Mouse (Mus musculus) heart, adult 11 months (tissue): ENCODE measurements at regions not wholly inside any gene's neighbourhood (a gene's known extent, or its start where the extent isn't known, plus 50 kb on each side); places are given as distances from the start of the nearest gene placed in this dataset.
"Not testable (repeated sequence)": the region's sequence is repeated elsewhere in the genome, so short reads cannot be mapped to it uniquely, and the experiment has no call there.

Source experiments
- DNase-seq: peaks from one replicate; pipeline ENCODE4 v3.0.0; 2022

DNA sequence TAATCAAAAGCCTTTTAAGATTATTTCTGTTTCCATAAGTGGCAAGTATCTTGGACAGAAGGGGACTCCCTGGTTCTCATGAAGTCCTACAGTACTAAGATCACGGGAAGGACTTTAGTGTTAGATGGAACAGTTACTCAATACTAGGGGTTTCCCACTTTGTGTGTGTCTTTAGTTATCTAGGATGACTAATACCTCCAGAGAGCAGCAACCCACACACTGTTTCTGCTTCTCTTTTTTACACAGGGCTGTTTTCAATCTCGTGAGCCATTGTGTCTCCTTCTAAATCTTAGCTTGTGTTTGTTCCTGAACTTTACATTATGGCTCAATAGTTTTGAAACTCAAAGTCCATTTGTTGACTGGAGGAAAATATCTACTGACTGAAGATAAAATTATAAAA is 496.5 kb upstream of the Impg1 start:
- DNase-seq, result no peak

DNA sequence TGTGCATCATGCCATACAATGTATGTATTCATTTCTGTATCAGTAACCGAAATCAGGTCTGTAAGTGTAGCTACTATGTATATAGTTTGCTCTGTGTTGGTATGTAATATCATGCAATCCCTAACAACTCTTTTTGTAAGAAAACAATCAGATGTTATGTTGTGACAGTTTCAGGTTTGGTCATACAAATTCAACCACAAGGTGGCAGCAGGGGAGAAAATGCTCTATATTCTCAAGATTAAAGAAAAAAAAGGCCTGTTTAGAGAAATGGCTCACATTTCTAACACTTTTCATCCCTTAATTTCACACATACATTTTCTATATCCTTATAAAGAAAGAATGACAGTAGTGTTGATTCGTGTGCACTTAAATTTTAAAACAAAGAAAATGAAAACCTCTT is 477.7 kb upstream of the Impg1 start:
- DNase-seq, result no peak

DNA sequence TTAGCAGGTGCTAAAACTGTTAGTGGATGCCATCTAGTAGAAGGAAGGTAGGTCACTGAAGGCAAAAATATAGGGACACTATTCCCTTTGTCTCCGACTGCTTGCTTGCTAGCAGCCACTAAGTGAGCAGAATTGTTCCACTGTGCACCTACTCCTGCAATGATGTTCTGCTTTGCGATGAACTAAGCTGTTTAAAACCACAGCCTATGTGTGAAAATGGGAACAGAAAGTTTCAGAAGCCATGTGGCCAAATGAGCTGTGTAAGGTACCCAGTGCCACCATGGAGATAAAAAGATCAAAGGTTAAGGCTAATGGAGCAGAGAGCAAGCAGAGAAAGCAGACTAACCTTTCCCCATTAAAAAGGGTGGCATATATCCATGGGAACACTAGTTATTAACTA is 476.1 kb upstream of the Impg1 start:
- DNase-seq, result no peak

DNA sequence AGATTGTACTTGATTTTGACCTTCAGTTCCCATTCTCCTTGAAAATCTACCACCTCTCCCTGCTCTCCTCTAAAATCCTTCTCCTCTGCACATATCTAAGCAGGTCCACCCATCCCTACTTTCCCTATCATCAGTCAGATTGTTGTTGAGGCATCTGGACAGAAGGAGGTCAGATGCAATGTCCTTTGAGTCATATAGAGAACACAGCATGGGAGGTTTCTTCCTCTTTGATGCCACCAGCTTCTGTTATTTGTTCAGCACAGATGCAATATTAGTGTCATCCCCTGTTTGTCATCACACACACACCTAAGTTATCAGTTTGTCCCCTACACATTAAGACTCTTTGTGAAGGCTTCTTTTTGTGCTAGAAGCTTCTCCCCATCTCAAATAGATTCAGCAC is 473.0 kb upstream of the Impg1 start:
- no peak for DNase-seq

DNA sequence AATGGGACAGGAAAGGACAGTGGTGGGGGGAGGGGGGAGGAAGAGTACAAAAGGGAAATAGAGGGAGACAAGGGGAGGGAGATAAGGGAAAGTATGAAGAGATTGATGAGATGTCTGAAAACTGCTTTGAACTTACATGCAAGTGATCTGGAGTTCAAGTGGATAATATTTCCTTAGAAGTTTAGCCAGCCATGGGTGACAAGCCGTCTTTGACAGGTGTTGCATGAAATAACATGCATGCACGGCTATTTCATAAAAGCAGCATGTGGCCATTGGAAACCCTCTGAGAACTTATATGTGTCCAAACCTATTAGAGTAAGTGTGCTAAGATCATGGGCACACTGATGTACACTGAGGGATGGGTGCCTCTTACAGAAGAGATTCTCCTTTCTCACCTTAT is 465.3 kb upstream of the Impg1 start:
- no peak for DNase-seq

DNA sequence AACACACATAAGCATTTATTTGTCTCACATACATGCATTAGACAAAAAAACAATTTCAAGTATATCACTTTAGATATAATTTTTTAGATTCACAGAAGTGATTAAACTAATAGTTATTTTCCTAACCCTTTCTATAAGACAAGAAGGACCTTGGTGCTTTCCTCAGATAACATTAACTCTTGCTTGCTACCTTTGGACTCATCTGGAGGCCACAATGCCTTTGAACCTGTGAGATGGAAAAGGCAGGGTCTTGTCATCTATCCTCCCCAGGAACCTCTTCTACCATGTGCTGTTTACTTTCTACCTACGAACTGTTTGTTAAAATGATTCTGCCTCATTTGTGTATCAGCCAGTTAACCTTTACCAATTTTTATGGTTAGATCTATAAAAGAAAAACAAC is 455.0 kb upstream of the Impg1 start:
- DNase-seq, result no peak

DNA sequence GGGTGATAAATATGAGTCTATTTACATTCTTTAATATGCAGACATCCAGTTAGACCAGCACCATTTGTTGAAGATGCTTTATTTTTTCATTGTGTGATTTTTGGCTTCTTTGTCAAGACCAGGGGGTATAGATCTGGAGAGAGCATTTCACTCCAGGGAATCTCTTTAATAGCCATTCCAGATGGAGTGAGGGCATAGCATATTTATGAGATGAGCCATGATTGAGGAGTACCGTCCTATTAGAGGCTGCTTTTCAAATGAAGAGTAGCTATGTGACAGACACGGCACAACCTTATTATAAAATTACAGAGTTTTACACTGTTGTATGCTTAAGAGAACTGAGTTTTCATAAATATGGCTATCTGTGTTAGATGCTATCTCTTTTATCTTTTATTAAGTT is 448.6 kb upstream of the Impg1 start:
- no peak for DNase-seq

DNA sequence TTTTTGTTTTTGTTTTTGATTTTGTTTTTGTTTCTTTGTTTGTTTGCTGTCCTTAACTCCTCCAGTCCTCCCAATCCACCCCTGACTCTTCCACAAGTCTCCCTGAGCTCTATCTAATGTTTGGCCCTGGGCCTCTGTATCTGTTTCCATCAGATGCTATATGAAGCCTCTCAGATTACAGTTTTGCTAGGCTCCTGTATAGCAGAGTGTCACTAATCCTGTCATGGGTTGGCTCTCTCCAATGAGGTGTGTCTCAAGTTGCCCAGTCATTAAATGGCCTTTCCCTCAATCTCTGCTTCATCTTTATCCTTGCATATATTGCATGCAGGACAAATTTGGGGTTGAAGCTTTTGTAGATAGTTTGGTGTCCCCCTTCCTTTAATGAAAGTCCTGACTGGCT is 446.9 kb upstream of the Impg1 start:
- no peak for DNase-seq

DNA sequence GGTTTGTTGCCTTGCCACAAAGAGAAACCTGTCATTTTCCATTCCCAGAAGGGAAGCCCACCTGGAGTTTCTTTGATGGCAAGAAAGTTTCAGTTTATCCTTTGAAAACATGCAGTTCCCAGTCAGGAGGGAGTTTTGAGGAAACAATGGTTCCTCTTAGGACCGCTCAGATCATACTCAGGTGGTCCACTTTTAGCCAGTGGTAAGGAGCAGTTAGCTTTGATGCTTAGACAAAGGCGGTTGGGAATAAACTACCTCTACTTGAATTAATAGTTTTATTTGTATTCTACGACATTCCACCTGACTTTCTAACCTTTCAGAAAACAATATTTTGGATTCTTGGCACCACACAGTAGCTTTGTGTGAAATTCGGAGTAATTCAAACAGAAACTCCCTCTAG is 401.5 kb upstream of the Impg1 start:
- DNase-seq, result no peak

DNA sequence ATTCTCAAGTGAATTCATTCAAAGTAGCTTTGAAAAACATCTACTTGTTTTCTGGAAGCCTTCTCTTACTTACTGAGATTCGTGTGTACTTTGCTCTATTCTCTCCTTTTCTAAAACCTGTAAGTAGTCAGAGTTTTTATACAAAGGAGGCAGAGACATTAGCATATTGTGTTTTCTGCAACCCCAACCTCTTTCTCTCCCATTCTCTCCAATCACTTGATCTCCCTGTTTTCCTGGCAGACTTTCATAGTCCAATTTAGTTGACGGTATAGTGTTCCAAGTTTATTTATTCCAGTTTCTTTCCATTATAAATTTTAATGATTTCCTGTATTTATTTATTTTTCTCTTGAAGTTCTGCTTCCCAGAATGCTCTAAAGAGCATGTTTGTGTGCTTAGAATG is 393.7 kb upstream of the Impg1 start:
- no peak for DNase-seq

DNA sequence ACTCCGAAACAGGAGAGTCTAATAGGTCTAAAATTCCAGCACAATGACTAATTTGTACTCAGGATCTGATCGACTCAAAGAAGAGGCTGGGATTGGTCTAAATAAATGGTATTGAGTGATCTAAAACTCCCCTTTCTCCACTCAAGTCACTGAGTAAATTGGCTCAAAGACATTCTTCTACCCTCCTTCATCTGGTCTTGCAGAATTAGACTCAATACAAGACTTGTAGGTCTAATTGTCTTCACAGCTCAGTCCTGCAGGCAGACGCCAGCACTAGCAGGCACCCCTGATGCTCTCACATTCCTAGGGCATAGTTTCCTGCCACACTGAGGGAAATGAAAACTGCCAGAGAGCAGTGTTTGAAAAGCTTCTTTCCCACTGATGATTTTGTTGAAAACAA is 382.9 kb upstream of the Impg1 start:
- DNase-seq, result no peak

DNA sequence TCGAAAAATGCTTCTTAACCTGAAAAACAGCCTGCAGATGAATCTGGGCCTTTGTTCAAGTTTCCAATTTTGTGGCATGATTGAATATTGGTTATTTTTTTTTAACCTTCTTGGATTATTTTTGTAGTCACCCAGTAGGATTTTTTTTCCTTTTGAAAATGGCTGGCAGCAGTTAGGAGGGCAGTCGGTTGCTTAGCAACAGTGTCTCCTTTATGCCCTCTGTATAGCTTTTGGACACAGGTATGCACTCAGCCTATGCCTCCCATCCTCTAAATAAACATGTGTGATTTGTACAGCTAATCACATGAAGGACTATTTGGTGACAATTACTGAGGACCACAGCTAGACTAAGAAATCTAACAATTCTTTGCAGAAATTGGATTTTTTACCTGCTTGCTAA is 367.5 kb upstream of the Impg1 start:
- no peak for DNase-seq

DNA sequence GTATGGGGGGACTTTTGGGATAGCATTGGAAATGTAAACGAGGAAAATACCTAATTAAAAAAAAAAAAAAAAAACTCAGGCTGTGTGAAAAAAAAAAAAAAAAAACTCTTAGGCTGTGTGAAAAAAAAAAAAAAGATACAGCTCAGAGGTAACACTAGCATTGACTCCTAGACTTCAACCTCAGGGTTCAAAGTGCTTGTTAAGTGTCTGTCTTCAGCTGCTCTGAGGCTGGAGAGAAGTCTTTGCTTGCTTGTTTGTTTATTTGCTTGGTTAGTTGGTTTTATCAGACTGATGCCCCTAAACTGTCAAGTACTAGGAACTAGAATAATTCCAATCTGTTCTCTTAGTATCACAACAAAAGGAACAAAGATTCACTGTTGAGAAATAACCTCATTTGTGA is 360.1 kb upstream of the Impg1 start:
- no peak for DNase-seq

DNA sequence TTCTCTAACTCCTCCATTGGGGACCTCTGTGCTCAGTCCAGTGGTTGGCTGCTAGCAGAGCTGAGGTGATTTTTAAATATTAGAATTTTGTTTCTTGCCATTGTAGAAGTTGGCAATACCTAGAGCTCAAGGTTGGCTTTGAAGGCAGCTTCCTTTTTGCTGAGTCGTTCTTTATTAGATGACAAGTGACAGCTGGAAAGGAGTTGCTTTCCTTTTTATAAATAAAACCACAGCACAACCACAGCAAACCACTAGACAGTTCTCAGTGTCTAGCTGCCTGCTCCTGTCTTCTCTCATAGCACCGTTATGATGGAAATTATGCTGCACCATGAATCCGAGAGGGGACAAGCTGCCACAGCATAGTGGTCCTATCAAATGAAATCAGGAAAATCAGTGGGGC is 354.8 kb upstream of the Impg1 start:
- DNase-seq, result no peak

DNA sequence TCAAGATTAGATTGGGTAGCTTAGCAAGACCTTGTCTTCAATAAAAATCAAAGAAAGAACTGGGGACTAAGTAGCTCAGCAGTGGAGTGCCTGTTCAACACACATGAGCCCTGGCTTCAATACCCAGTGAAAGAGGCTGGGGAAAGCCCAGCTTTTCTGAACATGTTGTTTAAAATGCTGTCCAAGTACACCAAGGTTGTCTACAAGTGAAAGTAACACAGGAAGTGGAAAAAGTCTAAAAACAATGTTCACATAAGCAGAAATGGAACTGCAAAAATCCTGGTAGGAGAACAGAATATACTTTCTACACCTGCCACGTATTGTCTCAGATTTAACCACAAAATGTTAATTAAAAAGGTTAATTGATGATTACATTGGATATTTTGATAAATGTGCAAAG is 353.8 kb upstream of the Impg1 start:
- DNase-seq, result no peak

DNA sequence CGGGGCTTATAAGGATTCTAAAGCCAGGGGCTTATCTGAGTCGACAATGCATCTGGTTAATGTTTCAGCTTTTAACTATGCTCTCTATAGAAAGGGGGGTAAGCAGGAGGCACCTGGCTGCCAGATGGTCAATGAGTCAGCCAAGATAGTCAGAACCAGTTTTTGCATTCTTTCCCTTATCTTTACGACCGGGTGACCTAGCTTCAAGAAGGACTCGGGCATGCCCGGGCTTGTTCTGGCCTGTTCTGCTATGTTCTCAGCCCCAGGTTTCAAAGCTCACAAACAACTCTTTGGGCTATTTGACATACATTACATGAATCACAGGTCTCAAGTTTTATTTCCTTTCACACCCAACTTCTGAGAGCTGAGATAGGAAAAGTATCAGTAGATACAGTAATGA is 348.6 kb upstream of the Impg1 start:
- DNase-seq, result not testable (repeated sequence)

DNA sequence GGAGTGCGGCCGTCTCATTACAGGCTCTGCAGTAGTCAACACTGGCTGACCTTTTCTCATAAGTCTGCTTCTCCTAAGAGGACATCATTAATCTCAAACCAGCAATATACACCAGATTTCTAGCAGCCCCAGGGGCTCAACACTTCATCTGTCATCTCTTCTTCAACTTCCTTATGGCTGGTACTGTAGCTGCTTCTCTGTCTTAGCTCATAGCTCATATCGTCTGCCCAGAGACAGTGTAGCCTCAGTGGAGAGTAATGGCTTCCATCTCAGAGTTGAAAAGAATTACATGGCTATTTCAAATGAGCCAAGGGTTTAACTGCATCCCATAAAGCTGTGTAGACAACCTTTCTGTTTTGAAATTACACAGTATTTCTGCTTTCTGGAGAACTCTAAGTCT is 326.2 kb upstream of the Impg1 start:
- DNase-seq, result no peak

DNA sequence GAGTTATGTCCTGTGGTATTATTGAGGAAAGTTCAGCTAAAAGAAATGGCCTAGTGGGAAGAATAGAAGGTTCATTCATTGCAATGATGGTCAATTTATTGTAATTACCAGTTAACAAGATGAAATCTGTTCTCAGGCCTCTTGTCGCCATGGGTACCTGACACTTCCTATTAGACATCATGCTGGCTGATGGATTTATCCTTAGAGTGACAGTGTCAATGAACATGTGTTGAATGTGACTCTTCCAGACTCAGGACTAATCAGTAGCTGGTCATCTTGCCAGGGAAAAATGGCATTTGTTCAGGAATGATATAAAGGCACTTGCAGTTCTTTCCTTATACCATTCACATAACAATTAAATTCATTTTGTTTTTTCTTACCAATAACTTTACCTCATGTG is 309.3 kb upstream of the Impg1 start:
- no peak for DNase-seq

DNA sequence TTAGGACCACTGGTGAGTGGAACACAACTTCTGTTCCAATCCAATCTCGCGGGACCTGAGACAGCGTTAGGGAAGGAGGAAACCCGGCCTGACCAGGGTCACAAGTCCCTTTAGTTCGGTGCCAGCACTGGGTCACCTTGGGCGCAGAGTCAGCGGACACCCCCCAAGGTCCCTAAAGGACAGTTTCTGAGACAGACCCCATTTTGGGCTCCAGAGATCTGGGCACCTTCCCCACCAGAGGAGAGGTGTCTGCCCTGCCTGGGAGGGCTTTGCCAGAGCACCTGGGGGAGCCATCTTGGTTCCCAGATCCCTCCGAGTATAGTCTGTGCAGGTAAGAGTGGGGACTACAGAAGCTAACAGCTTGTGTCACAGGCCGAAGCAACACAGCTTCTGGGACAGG is 270.5 kb upstream of the Impg1 start:
- DNase-seq, result peak; percentile 76

DNA sequence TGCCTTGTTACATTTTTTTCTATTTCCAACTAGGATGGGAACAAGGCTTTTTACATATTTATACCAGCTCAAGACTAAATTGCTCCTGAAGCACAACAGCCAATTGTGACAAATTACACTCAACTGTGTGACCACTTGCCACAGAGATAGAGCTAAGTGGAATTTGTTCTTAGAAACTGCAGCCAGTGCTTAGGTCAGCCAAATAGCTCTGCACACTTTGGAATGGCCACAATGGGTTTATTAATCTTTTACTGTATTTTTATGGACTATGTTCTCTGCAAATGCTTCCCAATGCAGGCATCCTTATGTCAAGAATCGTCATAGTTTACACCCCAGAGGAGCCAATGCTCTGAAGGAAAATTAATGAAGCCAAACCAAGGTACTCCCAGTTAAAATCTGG is 267.7 kb upstream of the Impg1 start:
- DNase-seq, result no peak

DNA sequence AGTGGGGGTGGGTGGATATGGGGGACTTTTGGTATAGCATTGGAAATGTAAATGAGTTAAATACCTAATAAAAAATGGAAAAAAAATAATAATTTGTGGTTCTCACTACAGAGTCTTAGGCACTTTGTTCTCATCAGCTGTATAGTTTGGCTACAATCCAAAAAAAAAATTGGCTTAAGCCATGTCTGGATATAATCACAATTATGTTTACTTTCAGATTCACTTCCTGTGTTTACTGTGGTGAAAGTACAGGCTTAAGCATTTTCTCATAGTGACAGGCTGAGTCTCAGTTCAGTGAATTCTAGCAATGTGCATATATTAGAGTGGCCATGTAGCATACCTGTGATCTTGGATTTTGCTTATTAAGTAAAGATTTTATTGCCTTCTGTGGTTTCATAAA is 258.4 kb upstream of the Impg1 start:
- no peak for DNase-seq

DNA sequence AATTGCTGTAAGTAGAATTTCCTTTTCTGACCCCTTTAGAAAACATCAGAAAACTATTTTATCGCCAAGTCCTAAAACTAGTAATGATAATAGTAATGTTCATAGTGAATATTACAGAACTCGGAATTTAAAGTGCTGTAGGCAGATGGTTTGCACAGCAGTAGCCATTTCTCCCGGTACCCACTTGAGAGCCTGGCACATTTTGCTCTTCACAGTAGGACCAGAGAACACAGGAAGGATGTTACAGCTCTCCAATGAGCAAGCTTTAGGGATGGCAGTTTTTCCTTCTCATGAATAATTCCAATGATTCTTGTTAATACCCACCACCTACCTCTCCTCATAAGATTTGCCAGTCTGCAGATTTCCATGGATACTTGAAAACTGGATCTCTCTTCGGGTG is 253.2 kb upstream of the Impg1 start:
- DNase-seq, result no peak

DNA sequence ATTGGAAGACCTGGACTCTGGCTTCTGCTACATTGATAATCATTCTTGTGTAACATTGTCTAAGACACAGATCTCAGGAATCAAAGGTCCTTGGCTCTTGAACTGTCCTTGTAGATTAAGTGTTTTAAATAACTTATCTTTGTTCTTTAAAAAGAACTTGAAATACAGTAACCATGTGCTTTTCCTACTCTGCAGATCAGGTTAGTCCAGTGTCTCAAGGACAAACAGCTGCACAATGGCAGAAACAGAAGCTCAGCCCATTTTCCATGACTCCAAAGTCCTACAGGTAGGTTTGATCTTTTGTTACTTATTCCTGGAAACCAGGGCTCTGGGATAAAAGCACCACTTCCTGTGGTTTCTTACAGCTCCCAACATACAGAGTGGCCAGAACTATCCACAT is 244.5 kb upstream of the Impg1 start:
- DNase-seq, result no peak

DNA sequence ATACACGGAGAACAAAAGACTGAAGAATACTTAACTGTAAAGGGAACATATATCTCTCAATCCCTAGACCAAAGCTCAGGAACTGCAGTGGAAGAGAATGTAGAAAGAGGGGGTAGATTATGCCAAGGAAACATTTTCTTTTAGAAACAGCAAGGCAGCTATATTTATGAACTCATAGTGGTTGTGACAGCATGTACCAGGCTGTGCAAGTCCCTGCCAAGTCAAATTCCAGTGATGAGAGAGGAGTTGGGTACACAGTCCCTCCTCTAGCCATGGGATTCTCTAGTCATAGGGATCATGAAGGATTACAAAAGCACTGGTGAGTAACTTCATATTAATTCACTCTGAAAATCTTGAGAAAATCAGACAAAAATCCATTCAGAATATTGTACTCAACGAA is 240.0 kb upstream of the Impg1 start:
- DNase-seq, result peak; percentile 64

DNA sequence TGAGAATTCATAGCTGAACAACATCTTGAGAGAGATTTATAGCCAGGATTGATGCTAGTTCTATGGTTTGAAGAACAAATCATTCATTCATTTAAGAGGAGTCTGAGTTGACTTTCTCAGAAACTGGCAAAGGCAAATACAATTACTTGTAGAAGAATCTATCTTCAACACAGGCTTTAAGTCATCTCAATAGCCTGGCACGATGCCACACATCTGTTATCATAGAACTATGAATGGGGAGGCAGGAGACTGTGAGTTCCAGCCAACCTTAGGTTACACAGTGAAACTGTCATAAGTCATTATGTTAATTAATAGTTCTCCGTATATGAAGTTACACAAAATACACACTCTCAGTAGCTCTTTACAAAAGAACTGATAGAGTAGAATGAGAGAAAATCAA is 231.9 kb upstream of the Impg1 start:
- no peak for DNase-seq

DNA sequence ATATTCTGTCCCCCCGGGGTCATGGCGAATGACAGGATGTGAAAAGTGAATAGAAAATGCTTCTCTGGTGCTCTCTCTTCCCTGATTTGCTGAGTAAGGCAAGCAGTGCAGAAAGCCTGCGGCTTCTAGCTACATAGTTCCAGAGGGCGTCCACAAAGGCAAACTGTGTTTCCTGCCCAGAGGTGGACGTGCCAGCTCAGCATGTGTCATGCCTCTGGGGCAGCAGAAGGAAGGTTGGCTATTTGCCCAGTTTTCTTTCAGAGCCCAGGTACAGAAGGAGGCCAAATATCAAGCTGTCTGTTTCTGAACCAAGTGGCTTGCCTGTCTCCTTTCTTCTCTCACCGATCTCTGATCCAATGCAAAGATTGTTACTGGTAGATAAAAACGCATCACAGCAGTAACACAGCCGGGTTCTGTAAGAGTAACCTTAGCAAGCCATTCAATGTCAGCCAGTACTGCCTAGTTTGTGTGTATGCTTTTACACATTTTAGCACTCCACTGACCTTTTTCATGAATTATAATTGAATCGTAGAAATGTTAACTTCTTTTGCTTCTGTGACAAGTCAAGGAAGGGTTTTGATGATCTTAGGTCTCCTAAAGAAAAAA is 223.3 kb upstream of the Impg1 start:
- DNase-seq, result peak; percentile 84
